Mouse (Mus musculus) forebrain, embryonic 11.5 days (tissue): ENCODE data around the gene Dusp2. TPM values are rescaled to one million over a fixed set of nuclear protein-coding genes. Genes with fewer than 3 reads are reported as not detected.

Source experiments
- polyA plus RNA-seq: library from polyadenylated mRNA; unstranded; fragments of >200 nt; fragmentation: Nextera tagmentation; extraction: Ambion mirVana; gene quantifications from 2 replicates; pipeline ENCODE4 v1.2.1, GENCODE M21; 2014

Dusp2 gene
- polyA plus RNA-seq, 1 experiment from 2014 or later = 3.9 TPM

Other genes with a start within 250 kb of the Dusp2 start
- gene Ncaph, start 202.2 kb upstream of the Dusp2 start, polyA plus RNA-seq = 130 and 132 TPM in 2 replicates
- 22.5 and 23.5 TPM in 2 replicates for gene Itpripl1, start 192.7 kb upstream of the Dusp2 start, polyA plus RNA-seq
- gene 1810024B03Rik, start 127.9 kb upstream of the Dusp2 start, polyA plus RNA-seq = 2.1 and 2.9 TPM in 2 replicates
- 113 and 115 TPM in 2 replicates for gene Snrnp200, start 127.8 kb upstream of the Dusp2 start, polyA plus RNA-seq
- gene Ciao1, start 88.3 kb upstream of the Dusp2 start, polyA plus RNA-seq = 46.3 and 55.6 TPM in 2 replicates
- gene Tmem127, start 88.3 kb upstream of the Dusp2 start, polyA plus RNA-seq = 23.0 and 25.7 TPM in 2 replicates
- gene Stard7, start 65.9 kb upstream of the Dusp2 start, polyA plus RNA-seq = 95.0 and 102 TPM in 2 replicates
- gene Astl, start 2.5 kb downstream of the Dusp2 start, polyA plus RNA-seq = not detected in 2 replicates
- gene Adra2b, start 27.0 kb downstream of the Dusp2 start, polyA plus RNA-seq = 3.4 and 4.1 TPM in 2 replicates
- gene Gpat2, start 89.0 kb downstream of the Dusp2 start, polyA plus RNA-seq = 0.16 and 0.40 TPM in 2 replicates
- 25.8 and 26.0 TPM in 2 replicates for gene Fahd2a, start 108.4 kb downstream of the Dusp2 start, polyA plus RNA-seq
- gene Kcnip3, start 185.9 kb downstream of the Dusp2 start, polyA plus RNA-seq = 4.6 and 6.3 TPM in 2 replicates
- 0.48 and 0.63 TPM in 2 replicates for gene Prom2, start 205.3 kb downstream of the Dusp2 start, polyA plus RNA-seq